Mouse (Mus musculus): ENCODE measurements at regions not wholly inside any gene's neighbourhood (a gene's known extent, or its start where the extent isn't known, plus 50 kb on each side); places are given as distances from the start of the nearest gene placed in this dataset.

GRCm38 (mm10) chr14:105502633-105502975, 244.2 kb downstream of the Ndfip2 start:
- DNase-seq (ENCODE audit: low spot score in 2 of 2), result no peak

- DNase-seq (ENCODE audit: low spot score in 2 of 2), result no peak
Measured at GRCm38 (mm10) chr14:105501792-105502632, 243.6 kb downstream of the Ndfip2 start.

GRCm38 (mm10) chr14:105500966-105501741, 242.8 kb downstream of the Ndfip2 start:
- peak in 1 of 2 experiments; percentile 8 for DNase-seq (ENCODE audit: low spot score in 2 of 2)

GRCm38 (mm10) chr14:105499319-105499895, 241.0 kb downstream of the Ndfip2 start:
- no peak for DNase-seq (ENCODE audit: low spot score in 2 of 2)

GRCm38 (mm10) chr14:105498155-105498906, 240.0 kb downstream of the Ndfip2 start:
- DNase-seq (ENCODE audit: low spot score in 2 of 2), result no peak

- DNase-seq (ENCODE audit: low spot score in 2 of 2), result no peak
Measured at GRCm38 (mm10) chr14:105495161-105495560, 236.8 kb downstream of the Ndfip2 start.

GRCm38 (mm10) chr14:105494415-105494814, 236.0 kb downstream of the Ndfip2 start:
- no peak for DNase-seq (ENCODE audit: low spot score in 2 of 2)

- no peak for DNase-seq (ENCODE audit: low spot score in 2 of 2)
Measured at GRCm38 (mm10) chr14:105490158-105490557, 231.8 kb downstream of the Ndfip2 start.

GRCm38 (mm10) chr14:105483352-105484083, 225.1 kb downstream of the Ndfip2 start:
- DNase-seq (ENCODE audit: low spot score in 2 of 2), result peak in 1 of 2 experiments; percentile 16

GRCm38 (mm10) chr14:105482644-105483351, 224.4 kb downstream of the Ndfip2 start:
- no peak for DNase-seq (ENCODE audit: low spot score in 2 of 2)

GRCm38 (mm10) chr14:105480048-105480447, 221.7 kb downstream of the Ndfip2 start:
- DNase-seq (ENCODE audit: low spot score in 2 of 2), result no peak

GRCm38 (mm10) chr14:105474991-105475553, 216.7 kb downstream of the Ndfip2 start:
- no peak for DNase-seq (ENCODE audit: low spot score in 2 of 2)

GRCm38 (mm10) chr14:105448919-105449458, 190.6 kb downstream of the Ndfip2 start:
- no peak for DNase-seq (ENCODE audit: low spot score in 2 of 2)

- no peak for DNase-seq (ENCODE audit: low spot score in 2 of 2)
Measured at GRCm38 (mm10) chr14:105447088-105447487, 188.7 kb downstream of the Ndfip2 start.

GRCm38 (mm10) chr14:105435343-105435742, 177.0 kb downstream of the Ndfip2 start:
- no peak for DNase-seq (ENCODE audit: low spot score in 2 of 2)

GRCm38 (mm10) chr14:105433456-105433855, 175.1 kb downstream of the Ndfip2 start:
- DNase-seq (ENCODE audit: low spot score in 2 of 2), result no peak

GRCm38 (mm10) chr14:105432670-105433069, 174.3 kb downstream of the Ndfip2 start:
- DNase-seq (ENCODE audit: low spot score in 2 of 2), result no peak

- no peak for DNase-seq (ENCODE audit: low spot score in 2 of 2)
Measured at GRCm38 (mm10) chr14:105431584-105431983, 173.2 kb downstream of the Ndfip2 start.

GRCm38 (mm10) chr14:105429664-105430257, 171.4 kb downstream of the Ndfip2 start:
- DNase-seq (ENCODE audit: low spot score in 2 of 2), result no peak
